Comparison of ENCODE assay signal across 9 mouse cellular contexts in the genomic region with DNA sequence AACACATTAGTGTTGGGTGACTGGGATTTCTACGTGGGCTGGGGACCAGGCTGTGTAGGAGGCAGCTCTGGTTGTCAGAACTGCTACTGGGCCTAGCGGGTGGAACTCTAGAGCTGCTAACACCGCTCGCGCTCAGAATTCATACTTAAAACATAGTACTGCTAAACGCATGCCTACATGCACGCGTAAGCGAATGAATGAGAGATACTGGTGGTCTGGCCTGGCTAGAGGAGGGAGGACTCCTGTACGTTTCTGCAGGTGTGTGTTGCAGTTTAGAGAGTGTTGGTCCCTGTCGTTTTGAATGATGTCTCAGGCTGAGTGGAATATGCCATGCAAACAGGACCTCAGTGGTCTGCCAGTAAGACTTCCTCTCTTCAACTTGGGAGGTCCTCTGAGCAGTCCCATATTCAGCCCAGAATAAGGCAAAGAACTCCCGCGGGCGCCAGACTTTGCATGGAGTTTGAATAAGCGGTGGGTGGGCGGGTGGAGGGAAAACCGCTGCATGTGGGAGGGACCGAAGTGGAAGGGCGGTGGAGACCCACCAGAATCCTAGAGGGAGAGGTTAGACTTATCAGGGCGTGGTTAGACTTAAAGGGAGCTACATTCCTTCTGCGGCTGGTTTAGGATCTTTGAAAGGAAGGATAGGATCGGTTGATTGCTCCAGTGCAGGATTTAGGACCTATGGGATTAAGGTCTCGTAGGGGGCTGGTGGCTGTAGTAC. TPM values are rescaled to one million over a fixed set of nuclear protein-coding genes. Genes with fewer than 3 reads are reported as not detected.
DNase-seq lines count a peak whose midpoint lies in the region; ATAC-seq lines count a peak whose summit lies in the region.
"Had no signal": no experiment of that assay in that cellular context is flagged by ENCODE, and none has a peak within 500 bp of the region (broad histone marks: within the 10 kb centered on the region; RNA-seq: fewer than 3 reads in every experiment).

No protein-coding gene starts in this region.

- WGBS in heart, embryonic 12.5 days: 34% methylated on average over 23 of the region's 23 CpGs
- WGBS in hindbrain, embryonic 14.5 days: 34% methylated on average over 23 of the region's 23 CpGs
- 34% methylated on average over 23 of the region's 23 CpGs for WGBS in midbrain, embryonic 12.5 days

- no peak overlapping the region for H3K27ac ChIP-seq in heart, embryonic 12.5 days (ENCODE audit: poor library complexity, severe bottlenecking)
- H3K27ac ChIP-seq in hindbrain, embryonic 14.5 days: no peak overlapping the region
- H3K27ac ChIP-seq in midbrain, embryonic 12.5 days (replicated peaks): no peak overlapping the region

- intact Hi-C loops in heart, postnatal 25 days (cut with DNase I): no loop called here
- intact Hi-C loops in left cerebral cortex, postnatal 14 days (cut with DNase I): no loop called here

- H3K36me3 ChIP-seq in heart, embryonic 12.5 days: no peaks in the 10 kb centered on the region
- no peaks in the 10 kb centered on the region for H3K36me3 ChIP-seq in hindbrain, embryonic 14.5 days (replicated peaks; ENCODE audit: control insufficient read depth, insufficient read depth)
- H3K36me3 ChIP-seq in midbrain, embryonic 12.5 days: no peaks in the 10 kb centered on the region

- H3K4me1 ChIP-seq in heart, embryonic 12.5 days (replicated peaks): peaks cover 16% of the 10 kb centered on the region
- H3K4me1 ChIP-seq in hindbrain, embryonic 14.5 days (replicated peaks; ENCODE audit: control insufficient read depth, insufficient read depth, low read length): peaks cover 5% of the 10 kb centered on the region
- H3K4me1 ChIP-seq in midbrain, embryonic 12.5 days: peaks cover 19% of the 10 kb centered on the region

- H3K27me3 ChIP-seq in heart, embryonic 12.5 days (replicated peaks): peaks cover 81% of the 10 kb centered on the region
- peaks cover 37% of the 10 kb centered on the region for H3K27me3 ChIP-seq in hindbrain, embryonic 14.5 days (ENCODE audit: control insufficient read depth, insufficient read depth, low read length)
- H3K27me3 ChIP-seq in midbrain, embryonic 12.5 days: peaks cover 47% of the 10 kb centered on the region

- DNase-seq in heart, postnatal 25 days (ENCODE audit: low spot score): no peak
- DNase-seq in brain, adult 2 months (ENCODE audit: low read depth, low spot score): peak; percentile 8
- no peak for DNase-seq in hindbrain, embryonic 14.5 days (ENCODE audit: low spot score)
- no peak for DNase-seq in right cerebral cortex, postnatal 10 days (ENCODE audit: low spot score in 2 of 2)
- DNase-seq in left cerebral cortex, postnatal 14 days (ENCODE audit: low spot score in 2 of 2): no peak
- DNase-seq in left cerebral cortex, adult 18-20 months (ENCODE audit: low spot score in 2 of 2): no peak
- DNase-seq: kidney, adult 11 months had no signal

- no peak overlapping the region for H3K9ac ChIP-seq in heart, embryonic 12.5 days
- H3K9ac ChIP-seq in hindbrain, embryonic 14.5 days: no peak overlapping the region
- H3K9ac ChIP-seq in midbrain, embryonic 12.5 days (replicated peaks): no peak overlapping the region

- H3K4me2 ChIP-seq in heart, embryonic 12.5 days: peak overlapping the region; percentile 87
- peak overlapping the region; percentile 58 for H3K4me2 ChIP-seq in hindbrain, embryonic 14.5 days (replicated peaks)
- peak overlapping the region; percentile 81 for H3K4me2 ChIP-seq in midbrain, embryonic 12.5 days (replicated peaks)

- ATAC-seq in heart, embryonic 12.5 days (ENCODE audit: insufficient number of reproducible peaks, low FRiP score): no peak
- no peak for ATAC-seq in hindbrain, embryonic 14.5 days (ENCODE audit: low FRiP score)
- ATAC-seq in midbrain, embryonic 12.5 days (ENCODE audit: low FRiP score, low read depth): no peak

- H3K4me3 ChIP-seq in heart, embryonic 12.5 days: peak overlapping the region; percentile 46
- H3K4me3 ChIP-seq in hindbrain, embryonic 14.5 days (replicated peaks; ENCODE audit: low read length): no peak overlapping the region
- H3K4me3 ChIP-seq in midbrain, embryonic 12.5 days: no peak overlapping the region

- no peaks in the 10 kb centered on the region for H3K9me3 ChIP-seq in heart, embryonic 12.5 days (replicated peaks)
- no peaks in the 10 kb centered on the region for H3K9me3 ChIP-seq in hindbrain, embryonic 14.5 days (ENCODE audit: control insufficient read depth, low read length)
- no peaks in the 10 kb centered on the region for H3K9me3 ChIP-seq in midbrain, embryonic 12.5 days

RNA-seq across cellular contexts. Expression of gene Hck, which starts 1.1 kb away (rescaled TPM):
- 1.2 and 1.3 TPM in 2 replicates for polyA plus RNA-seq in heart, embryonic 12.5 days (2016; fragmentation: Nextera tagmentation; extraction: Ambion mirVana)
- total RNA-seq in heart, postnatal 25 days (2021): 1 to 10 TPM; 1.1 to 1.4 TPM
- 2.2 and 3.2 TPM in 2 replicates for polyA plus RNA-seq in hindbrain, embryonic 14.5 days (2014; fragmentation: Nextera tagmentation; extraction: Ambion mirVana)
- polyA plus RNA-seq in midbrain, embryonic 12.5 days (2016; fragmentation: Nextera tagmentation; extraction: Ambion mirVana): 1.8 and 2.4 TPM in 2 replicates
- total RNA-seq in left cerebral cortex, postnatal 14 days (2021): 1 to 10 TPM; 1.7 to 2.9 TPM
- 1 to 10 TPM; 2.3 to 3.3 TPM for total RNA-seq in left cerebral cortex, adult 18-20 months (2021)

RNA-seq across cellular contexts. Expression of gene Ccm2l, which starts 41.5 kb away (rescaled TPM):
- 7.9 and 8.7 TPM in 2 replicates for polyA plus RNA-seq in heart, embryonic 12.5 days (2016; fragmentation: Nextera tagmentation; extraction: Ambion mirVana)
- 10 to 100 TPM; 15.8 to 16.7 TPM for total RNA-seq in heart, postnatal 25 days (2021)
- polyA plus RNA-seq in hindbrain, embryonic 14.5 days (2014; fragmentation: Nextera tagmentation; extraction: Ambion mirVana): 1.7 and 2.4 TPM in 2 replicates
- polyA plus RNA-seq in midbrain, embryonic 12.5 days (2016; fragmentation: Nextera tagmentation; extraction: Ambion mirVana): 2.6 and 2.7 TPM in 2 replicates
- total RNA-seq in left cerebral cortex, postnatal 14 days (2021): 1 to 10 TPM; 6.8 to 6.9 TPM
- total RNA-seq in left cerebral cortex, adult 18-20 months (2021): 1 to 10 TPM; 4.5 to 4.6 TPM

RNA-seq across cellular contexts. Expression of gene Tm9sf4, which starts 53.9 kb away (rescaled TPM):
- polyA plus RNA-seq in heart, embryonic 12.5 days (2016; fragmentation: Nextera tagmentation; extraction: Ambion mirVana): 75.4 and 81.8 TPM in 2 replicates
- total RNA-seq in heart, postnatal 25 days (2021): 10 to 100 TPM; 47.5 to 51.3 TPM
- 84.0 and 84.3 TPM in 2 replicates for polyA plus RNA-seq in hindbrain, embryonic 14.5 days (2014; fragmentation: Nextera tagmentation; extraction: Ambion mirVana)
- polyA plus RNA-seq in midbrain, embryonic 12.5 days (2016; fragmentation: Nextera tagmentation; extraction: Ambion mirVana): 84.0 and 90.2 TPM in 2 replicates
- 100 to 1,000 TPM; 118 to 120 TPM for total RNA-seq in left cerebral cortex, postnatal 14 days (2021)
- 100 to 1,000 TPM; 101 to 106 TPM for total RNA-seq in left cerebral cortex, adult 18-20 months (2021)
